Mouse (Mus musculus): ENCODE results near the gene Tas2r130.
"Not testable (repeated sequence)": the region's sequence is repeated elsewhere in the genome, so short reads cannot be mapped to it uniquely, and the experiment has no call there.

Tas2r130 gene

DNA sequence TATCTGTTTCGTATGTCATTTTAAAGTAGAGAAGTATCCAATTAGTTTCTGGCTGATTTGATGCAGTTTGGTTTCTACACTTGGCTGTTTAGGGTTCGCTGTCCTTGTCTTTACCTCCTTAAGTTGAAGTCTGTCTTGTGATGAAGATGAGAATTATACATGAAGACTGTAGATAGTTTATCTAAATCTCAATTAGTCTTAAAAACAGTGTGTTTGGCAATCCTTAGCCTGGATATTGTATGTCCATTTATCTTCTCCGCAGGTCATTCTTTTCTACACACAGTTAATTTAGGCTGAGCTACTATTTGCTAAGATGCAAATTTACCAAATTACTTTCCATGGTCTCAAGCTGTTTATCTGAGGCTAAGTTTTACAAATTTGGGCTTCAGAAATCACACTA, at the start of gene Tas2r130:
Gene Tas2r130, minus strand, starts transcription at position 101 of the 400 bp plus-strand sequence.
- no peak for DNase-seq (ENCODE audit: low spot score in 2 of 2)

GRCm38 (mm10) chr6:131678786-131679185, 48.1 kb upstream of the Tas2r130 start, which contains the start of gene Tas2r106:
Gene Tas2r106, minus strand, starts transcription at chr6:131678886.
- no peak for DNase-seq (ENCODE audit: low spot score in 2 of 2)

DNA sequence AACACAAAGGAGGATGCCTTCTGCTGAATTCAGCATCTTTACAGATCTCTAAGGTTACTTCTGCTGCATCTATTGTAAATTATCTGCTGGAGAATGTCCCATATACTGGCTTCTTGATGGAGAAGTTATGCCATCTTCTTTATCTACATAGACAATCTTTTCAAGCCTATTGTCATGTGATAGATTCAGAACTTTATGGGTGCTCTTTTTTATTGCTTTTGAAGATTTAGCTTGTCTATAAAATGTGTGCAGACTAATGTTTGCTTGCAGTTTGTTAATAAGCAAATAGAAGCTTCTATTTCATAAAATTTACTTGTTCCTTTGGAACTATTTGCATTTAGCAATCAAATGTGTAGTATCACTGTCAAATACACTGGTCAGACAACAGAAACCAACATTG, 29.3 kb upstream of the Tas2r130 start, which contains the start of gene Tas2r107:
Gene Tas2r107, minus strand, starts transcription at position 101 of the 400 bp plus-strand sequence.
- DNase-seq (ENCODE audit: low spot score in 2 of 2): no peak

DNA sequence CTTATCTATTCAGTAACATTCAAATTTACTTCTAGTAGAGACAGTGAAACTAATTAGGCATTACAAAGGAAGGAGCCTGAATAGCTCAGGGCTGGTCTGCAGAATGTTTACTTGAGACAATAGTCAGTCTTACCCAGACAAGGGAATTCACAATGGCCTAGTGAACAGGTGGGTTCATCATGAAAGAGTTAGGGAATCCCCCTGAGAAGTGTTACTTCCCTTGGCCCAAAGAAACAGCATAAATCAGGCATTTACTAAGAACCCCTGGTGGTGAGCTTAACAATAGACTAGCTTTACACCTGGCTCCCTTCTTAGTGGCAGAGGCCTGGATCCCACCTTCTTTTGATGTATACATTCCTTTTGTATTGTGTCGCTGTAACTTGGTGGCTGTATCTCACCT, 20.8 kb downstream of the Tas2r130 start:
- DNase-seq (ENCODE audit: low spot score in 2 of 2): not testable (repeated sequence)

DNA sequence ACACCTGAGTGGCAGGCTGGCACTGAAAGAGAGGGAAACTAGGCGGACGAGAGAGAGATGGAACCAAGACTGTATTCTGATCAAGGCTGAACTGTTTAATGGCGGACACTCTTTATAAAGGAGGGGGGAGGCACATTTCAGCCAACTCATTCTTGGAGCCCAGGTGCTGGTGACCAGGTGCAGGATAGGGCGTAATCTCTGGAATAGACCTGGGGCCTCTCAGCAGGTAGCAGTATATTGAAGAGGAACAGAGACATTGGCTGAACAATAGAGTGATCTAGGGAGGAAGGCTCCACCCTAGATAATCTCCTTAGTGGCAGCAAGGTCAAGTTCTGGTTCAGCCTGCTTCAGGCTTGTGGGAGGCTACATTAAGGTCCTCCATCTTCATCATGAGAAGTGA, 25.9 kb downstream of the Tas2r130 start:
- DNase-seq (ENCODE audit: low spot score in 2 of 2): no peak
